Mouse (Mus musculus) megakaryocyte, adult 5-6 weeks (primary cell): ENCODE results near the gene Gm27027. TPM values are rescaled to one million over a fixed set of nuclear protein-coding genes. Genes with fewer than 3 reads are reported as not detected.
A peak's percentile ranks its signal among the peaks of the same experiment; 100 is the strongest.

Experiments
- ATAC-seq: 2 replicates; pipeline ENCODE4 v1.8.0; 2016; ENCODE audit warnings: mild to moderate bottlenecking, inconsistent platforms; ENCODE audit not compliant: poor library complexity, severe bottlenecking
- total RNA-seq, 2 experiments: library from RNA; stranded (forward) in 1 of 2; stranded (reverse) in 1 of 2; fragments of 153-499, 151-499 nt in 1 of 2; fragments of 221-1000, 200-1000 nt in 1 of 2; gene quantifications; 2 replicates each; pipeline versions ENCODE4 v1.2.3 to v1.2.4; 2015 to 2017

The Gm27027 gene
- total RNA-seq, 2 experiments from 2014 or later = not detected

- ATAC-seq = no peak
Observed at GRCm38 (mm10) chr2:93944099-93944498, 52.1 kb downstream of the Gm27027 start.

GRCm38 (mm10) chr2:93941670-93942069 lies 54.5 kb downstream of the Gm27027 start:
- peak; percentile 90 for ATAC-seq

GRCm38 (mm10) chr2:93938534-93938933 lies 57.6 kb downstream of the Gm27027 start:
- no peak for ATAC-seq

- no peak for ATAC-seq
Observed at GRCm38 (mm10) chr2:93928866-93929265, 67.3 kb downstream of the Gm27027 start.

- ATAC-seq = no peak
Observed at GRCm38 (mm10) chr2:93927701-93928437, 68.3 kb downstream of the Gm27027 start.

- ATAC-seq = no peak
Observed at GRCm38 (mm10) chr2:93926141-93926540, 70.0 kb downstream of the Gm27027 start.

- no peak for ATAC-seq
Observed at GRCm38 (mm10) chr2:93919093-93919492, 77.1 kb downstream of the Gm27027 start.

GRCm38 (mm10) chr2:93913552-93913951 lies 82.6 kb downstream of the Gm27027 start:
- ATAC-seq = no peak

- ATAC-seq = no peak
Observed at GRCm38 (mm10) chr2:93911942-93912341, 84.2 kb downstream of the Gm27027 start.

- no peak for ATAC-seq
Observed at GRCm38 (mm10) chr2:93909716-93910115, 86.4 kb downstream of the Gm27027 start.

GRCm38 (mm10) chr2:93907519-93908294 lies 88.4 kb downstream of the Gm27027 start:
- ATAC-seq = no peak

Other genes starting within 250 kb of the Gm27027 start
- 23.1 and 29.7 TPM in 2 replicates for gene Ext2, start 173.8 kb downstream of the Gm27027 start, total RNA-seq (2015)
- 16.3 and 20.2 TPM in 2 replicates for gene Ext2, start 173.8 kb downstream of the Gm27027 start, total RNA-seq (2017)
- gene Accs, start 146.4 kb downstream of the Gm27027 start, total RNA-seq (2015) = 8.3 and 9.6 TPM in 2 replicates
- gene Accs, start 146.4 kb downstream of the Gm27027 start, total RNA-seq (2017) = 11.7 and 12.7 TPM in 2 replicates
- not detected in 2 replicates for gene Accsl, start 127.2 kb downstream of the Gm27027 start, total RNA-seq (2015)
- not detected in 2 replicates for gene Accsl, start 127.2 kb downstream of the Gm27027 start, total RNA-seq (2017)
- 0.11 TPM in 1 of 2 replicates, not detected in the other for gene Gm13889, start 39.2 kb downstream of the Gm27027 start, total RNA-seq (2015)
- gene Gm13889, start 39.2 kb downstream of the Gm27027 start, total RNA-seq (2017) = 0.51 TPM in 1 of 2 replicates, not detected in the other
- gene Alkbh3, start 14.5 kb upstream of the Gm27027 start, total RNA-seq (2015) = 64.3 and 71.6 TPM in 2 replicates
- 26.0 and 27.2 TPM in 2 replicates for gene Alkbh3, start 14.5 kb upstream of the Gm27027 start, total RNA-seq (2017)
- 67.6 and 70.4 TPM in 2 replicates for gene Hsd17b12, start 161.6 kb upstream of the Gm27027 start, total RNA-seq (2015)
- 72.0 and 80.6 TPM in 2 replicates for gene Hsd17b12, start 161.6 kb upstream of the Gm27027 start, total RNA-seq (2017)